Mouse (Mus musculus) embryonic facial prominence, embryonic 14.5 days (tissue): ENCODE measurements around the gene Opn4. TPM values are rescaled to one million over a fixed set of nuclear protein-coding genes. Genes with fewer than 3 reads are reported as not detected.

Source experiments
- ATAC-seq: fragments of 200-750 bp; cut with Nextera tagmentation; 2 replicates; pipeline ENCODE4 v1.8.0; 2017; ENCODE audit warnings: low read depth, moderate number of reproducible peaks, moderate TSS enrichment
- DNase-seq: peaks from one replicate; pipeline ENCODE4 v3.0.0-alpha.2; 2015; ENCODE audit warnings: low spot score
- H3K27ac ChIP-seq: fragments of 300-500 bp; sonication (generic); replicated peaks from 2 replicates; pipeline ENCODE4 v1.5.1; 2014; ENCODE audit warnings: low read depth, mild to moderate bottlenecking, low read length, moderate library complexity
- H3K27me3 ChIP-seq: fragments of 300-500 bp; sonication (generic); replicated peaks from 2 replicates; pipeline ENCODE4 v1.6.1; 2014; ENCODE audit warnings: low read length; ENCODE audit not compliant: control insufficient read depth, insufficient read depth
- H3K36me3 ChIP-seq: fragments of 300-500 bp; sonication (generic); 2 replicates; pipeline ENCODE4 v1.6.1; 2014; ENCODE audit warnings: low read length, mixed read lengths; ENCODE audit not compliant: control insufficient read depth, insufficient read depth
- H3K4me1 ChIP-seq: fragments of 300-500 bp; sonication (generic); 2 replicates; pipeline ENCODE4 v1.6.1; 2014; ENCODE audit warnings: antibody characterized with exemption, low read length; ENCODE audit not compliant: control insufficient read depth, insufficient read depth
- H3K4me2 ChIP-seq: fragments of 300-500 bp; sonication (generic); 2 replicates; pipeline ENCODE4 v1.6.1; 2014; ENCODE audit warnings: low read depth, mild to moderate bottlenecking, low read length, moderate library complexity, mixed read lengths
- H3K4me3 ChIP-seq: fragments of 300-500 bp; sonication (generic); 2 replicates; pipeline ENCODE4 v1.5.1; 2014; ENCODE audit warnings: low read depth, mild to moderate bottlenecking, low read length
- H3K9ac ChIP-seq: fragments of 300-500 bp; sonication (generic); 2 replicates; pipeline ENCODE4 v1.6.1; 2014; ENCODE audit warnings: low read depth, mild to moderate bottlenecking, low read length, moderate library complexity, mixed read lengths
- H3K9me3 ChIP-seq: fragments of 300-500 bp; sonication (generic); 2 replicates; pipeline ENCODE4 v1.6.1; 2016; ENCODE audit warnings: low read length; ENCODE audit not compliant: control insufficient read depth
- WGBS: fragments of 180-500 bp; shearing (Covaris S2); extraction: QIAGEN DNeasy Blood & Tissue Kit; methylation state at CpG from one replicate; pipeline ENCODE4 v1.1.7; 2014; 5-methylcytosine and 5-hydroxymethylcytosine counted together
- polyA plus RNA-seq: library from polyadenylated mRNA; unstranded; fragments of >200 nt; fragmentation: Nextera tagmentation; extraction: Ambion mirVana; gene quantifications from 2 replicates; pipeline ENCODE4 v1.2.1, GENCODE M21; 2014

The Opn4 gene
- polyA plus RNA-seq, 1 experiment from 2014 or later = 0.77 TPM

DNA sequence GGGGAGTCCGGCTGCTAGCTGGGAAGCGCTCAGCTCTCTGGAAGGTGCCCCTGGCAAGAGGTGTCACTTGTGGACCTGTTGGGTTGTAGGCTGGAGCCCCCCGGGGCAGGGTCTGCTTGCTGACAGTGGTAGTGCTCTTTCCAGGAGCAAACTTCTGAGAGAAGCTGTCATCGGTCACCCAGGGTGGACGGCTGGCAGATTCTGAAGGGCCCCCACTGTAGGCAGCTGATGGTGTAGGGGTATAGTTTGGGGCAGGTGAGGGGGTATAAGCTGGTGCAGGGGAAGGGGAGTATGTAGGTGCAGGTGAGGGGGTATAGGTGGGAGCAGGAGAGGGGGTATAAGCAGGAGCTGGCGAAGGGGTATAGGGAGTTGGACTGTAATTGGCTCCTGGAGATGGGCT, 55.9 kb downstream of the Opn4 start:
- no peak overlapping the region for H3K27ac ChIP-seq
- DNase-seq (no peak), ATAC-seq (no peak)
- H3K4me2 ChIP-seq = no peak overlapping the region
- H3K9ac ChIP-seq = no peak overlapping the region
- H3K36me3 ChIP-seq = no peaks in the 10 kb centered on the region
- no peak overlapping the region for H3K4me3 ChIP-seq
- H3K27me3 ChIP-seq = no peaks in the 10 kb centered on the region
- WGBS = 86% methylated on average over 6 of the region's 6 CpGs
- H3K4me1 ChIP-seq = no peaks in the 10 kb centered on the region
- no peaks in the 10 kb centered on the region for H3K9me3 ChIP-seq

DNA sequence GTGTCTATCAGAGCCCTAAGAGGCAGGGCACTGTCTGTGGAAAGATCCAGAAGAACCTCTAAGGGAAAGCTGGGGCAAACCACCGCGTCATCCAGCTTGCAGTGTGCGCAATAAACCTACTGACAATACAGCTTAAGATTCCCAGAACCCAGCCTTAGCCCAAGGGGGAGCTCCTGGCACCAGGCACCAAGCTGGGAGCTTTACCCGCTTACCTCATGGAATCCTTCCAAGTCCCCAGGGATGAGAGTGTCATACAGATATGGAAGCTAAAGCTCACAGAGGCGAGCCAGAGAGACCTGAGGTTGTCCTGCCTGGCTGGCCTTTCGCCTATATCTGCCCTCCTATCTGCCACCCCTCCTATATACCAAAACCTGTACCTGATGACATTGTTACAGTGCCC, 56.3 kb downstream of the Opn4 start:
- Histone ChIP-seq H3K9me3 (no peaks in the 10 kb centered on the region), H3K4me1 (no peaks in the 10 kb centered on the region), H3K4me3 (no peak overlapping the region), H3K27me3 (no peaks in the 10 kb centered on the region), H3K36me3 (no peaks in the 10 kb centered on the region), H3K27ac (no peak overlapping the region), H3K9ac (no peak overlapping the region), H3K4me2 (no peak overlapping the region)
- ATAC-seq (no peak), DNase-seq (no peak)
- WGBS = 65% methylated on average over 6 of the region's 6 CpGs

DNA sequence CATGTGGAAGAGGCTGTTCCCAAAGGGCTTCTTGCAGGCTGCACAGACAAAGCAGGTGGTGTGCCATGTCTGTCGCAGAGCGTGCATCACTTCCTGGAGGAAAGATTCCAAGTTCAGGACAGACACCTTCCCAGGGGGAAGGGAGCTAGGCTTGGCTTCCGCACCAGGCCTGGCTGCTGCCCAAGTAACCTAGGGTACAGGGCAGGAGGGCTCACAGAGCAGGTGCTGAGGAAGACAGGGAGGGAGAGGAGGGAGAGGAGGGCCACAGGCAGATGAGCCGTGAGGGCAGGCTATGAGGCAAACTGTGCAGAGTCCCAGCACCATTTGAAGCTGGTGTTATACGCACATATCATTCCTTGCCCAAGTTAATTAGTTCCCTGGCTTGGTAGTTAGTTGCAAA, 58.0 kb downstream of the Opn4 start:
- ATAC-seq (no peak), DNase-seq (no peak)
- Histone ChIP-seq H3K36me3 (no peaks in the 10 kb centered on the region), H3K4me2 (no peak overlapping the region), H3K9ac (no peak overlapping the region), H3K9me3 (0 out of 2 replicates have a peak, but pooled peaks cover 4% of the 10 kb centered on the region), H3K4me3 (no peak overlapping the region), H3K27me3 (no peaks in the 10 kb centered on the region), H3K4me1 (no peaks in the 10 kb centered on the region), H3K27ac (no peak overlapping the region)
- WGBS = 79% methylated on average over 5 of the region's 5 CpGs

GRCm38 (mm10) chr14:34540685-34541162, 59.2 kb downstream of the Opn4 start:
- no peaks in the 10 kb centered on the region for H3K4me1 ChIP-seq
- peak; percentile 30 for DNase-seq
- 22% methylated on average over 12 of the region's 17 CpGs for WGBS
- 0 out of 2 replicates have a peak, but pooled peaks cover 4% of the 10 kb centered on the region for H3K9me3 ChIP-seq
- H3K36me3 ChIP-seq = no peaks in the 10 kb centered on the region
- no peak overlapping the region for H3K9ac ChIP-seq
- ATAC-seq = peak; percentile 27; the same call in 1 of the 2 replicates
- no peak overlapping the region for H3K4me3 ChIP-seq
- peak overlapping the region; percentile 15 for H3K4me2 ChIP-seq
- no peak overlapping the region; the same call in 1 of the 2 replicates for H3K27ac ChIP-seq
- H3K27me3 ChIP-seq = no peaks in the 10 kb centered on the region

Other genes with a start within 250 kb of the Opn4 start
- gene Fam25c, start 244.7 kb downstream of the Opn4 start, polyA plus RNA-seq = 13.0 and 40.1 TPM in 2 replicates
- gene Sncg, start 225.4 kb downstream of the Opn4 start, polyA plus RNA-seq = 74.9 and 76.8 TPM in 2 replicates
- gene Mmrn2, start 224.7 kb downstream of the Opn4 start, polyA plus RNA-seq = 8.2 and 8.6 TPM in 2 replicates
- 65.0 and 68.7 TPM in 2 replicates for gene Bmpr1a, start 96.8 kb downstream of the Opn4 start, polyA plus RNA-seq
- gene 9230112D13Rik, start 77.3 kb downstream of the Opn4 start, polyA plus RNA-seq = not detected in 2 replicates
- 58.3 and 86.4 TPM in 2 replicates for gene Ldb3, start 11.5 kb downstream of the Opn4 start, polyA plus RNA-seq
- 26.9 and 27.4 TPM in 2 replicates for gene Wapl, start 73.8 kb upstream of the Opn4 start, polyA plus RNA-seq
- 1.8 and 2.5 TPM in 2 replicates for gene Grid1, start 220.0 kb upstream of the Opn4 start, polyA plus RNA-seq